8 mouse cellular contexts compared by ENCODE assay signal in genomic region chr2:125765029-125765428, GRCm38 (mm10). TPM values are rescaled to one million over a fixed set of nuclear protein-coding genes. Genes with fewer than 3 reads are reported as not detected.
A peak's percentile ranks its signal among the peaks of the same experiment; 100 is the strongest.
DNase-seq lines count a peak whose midpoint lies in the region; ATAC-seq and TF ChIP-seq lines count a peak whose summit lies in the region.
"Had no signal": no experiment of that assay in that cellular context is flagged by ENCODE, and none has a peak within 500 bp of the region (broad histone marks: within the 10 kb centered on the region; RNA-seq: fewer than 3 reads in every experiment).

No protein-coding gene starts in this region.

- H3K79me2 ChIP-seq in CH12.LX (replicated peaks; ENCODE audit: control insufficient read depth, extremely low read depth, insufficient read depth, poor library complexity, severe bottlenecking): no peaks in the 10 kb centered on the region

- TF ChIP-seq POLR2A in CH12.LX (IDR thresholded peaks at IDR 0.05; ENCODE audit: low read depth, low read length): no peak

- TF ChIP-seq CTCF in CH12.LX (conservative IDR thresholded peaks at IDR 0.05 in 1 of 2, IDR thresholded peaks at IDR 0.05 in 1 of 2; ENCODE audit: low read depth in 2 of 2, low read length in 2 of 2): peak in 1 of 2 experiments; percentile 61; a peak in 2 of 4 replicates

- no peak overlapping the region for H3K4me2 ChIP-seq in hindbrain, embryonic 11.5 days (replicated peaks; ENCODE audit: low read depth, low read length)
- H3K4me2 ChIP-seq in hindbrain, embryonic 12.5 days (replicated peaks): no peak overlapping the region
- H3K4me2 ChIP-seq in CH12.LX (ENCODE audit: insufficient read depth, low read depth, poor library complexity, severe bottlenecking): no peak overlapping the region
- no peak overlapping the region for H3K4me2 ChIP-seq in lung, embryonic 16.5 days (ENCODE audit: low read depth, low read length)
- H3K4me2 ChIP-seq: heart, embryonic 15.5 days had no signal

- ATAC-seq in hindbrain, embryonic 11.5 days (ENCODE audit: low FRiP score): no peak
- ATAC-seq in hindbrain, embryonic 12.5 days (ENCODE audit: low FRiP score): no peak
- ATAC-seq in lung, embryonic 16.5 days (ENCODE audit: low read depth): peak; percentile 49; the same call in 1 of the 2 replicates

- H3K4me3 ChIP-seq in hindbrain, embryonic 11.5 days (ENCODE audit: low read depth, low read length): no peak overlapping the region
- no peak overlapping the region for H3K4me3 ChIP-seq in hindbrain, embryonic 12.5 days
- H3K4me3 ChIP-seq in CH12.LX (replicated peaks in 1 of 3; ENCODE audit: low read depth in 2 of 3, low read length in 2 of 3, poor library complexity in 1 of 3): no peak overlapping the region
- no peak overlapping the region for H3K4me3 ChIP-seq in lung, embryonic 16.5 days (ENCODE audit: low read length)
- H3K4me3 ChIP-seq: heart, embryonic 15.5 days had no signal

- H3K4me1 ChIP-seq in hindbrain, embryonic 11.5 days (replicated peaks; ENCODE audit: control insufficient read depth, insufficient read depth, low read length): no peaks in the 10 kb centered on the region
- no peaks in the 10 kb centered on the region for H3K4me1 ChIP-seq in hindbrain, embryonic 12.5 days
- no peaks in the 10 kb centered on the region for H3K4me1 ChIP-seq in CH12.LX (ENCODE audit: control insufficient read depth in 1 of 2, insufficient read depth in 2 of 2)
- H3K4me1 ChIP-seq in lung, embryonic 16.5 days (replicated peaks; ENCODE audit: control insufficient read depth, insufficient read depth, low read length): no peaks in the 10 kb centered on the region
- H3K4me1 ChIP-seq: heart, embryonic 15.5 days had no signal

- dilution Hi-C loops in CH12.LX (cut with MboI; ENCODE audit: extremely low pct_ligation_motif_present, extremely low pct_unique_long_range_greater_than_20kb, low sequenced_read_pairs): no loop called here

- no peak overlapping the region for H3K27ac ChIP-seq in hindbrain, embryonic 11.5 days (ENCODE audit: low read depth, low read length)
- no peak overlapping the region for H3K27ac ChIP-seq in hindbrain, embryonic 12.5 days
- no peak overlapping the region for H3K27ac ChIP-seq in CH12.LX (ENCODE audit: insufficient read depth, low read depth)
- no peak overlapping the region for H3K27ac ChIP-seq in lung, embryonic 16.5 days (ENCODE audit: low read length)
- H3K27ac ChIP-seq: heart, embryonic 15.5 days had no signal

- no peak for TF ChIP-seq EP300 in CH12.LX (IDR thresholded peaks at IDR 0.05; ENCODE audit: low read length)

- no peak overlapping the region for H3K9ac ChIP-seq in hindbrain, embryonic 11.5 days (ENCODE audit: low read depth, low read length)
- H3K9ac ChIP-seq in hindbrain, embryonic 12.5 days: no peak overlapping the region
- H3K9ac ChIP-seq in CH12.LX (ENCODE audit: insufficient read depth, low read depth): no peak overlapping the region
- H3K9ac ChIP-seq in lung, embryonic 16.5 days (ENCODE audit: low read length): no peak overlapping the region
- H3K9ac ChIP-seq: heart, embryonic 15.5 days had no signal

- intact Hi-C loops in left cerebral cortex, postnatal 25 days (cut with DNase I): no loop called here

- 87% methylated on average over 3 of the region's 3 CpGs for WGBS in hindbrain, embryonic 11.5 days
- whole genome bisulfite sequencing in hindbrain, embryonic 12.5 days: 88% methylated on average over 3 of the region's 3 CpGs
- 74% methylated on average over 3 of the region's 3 CpGs for WGBS in lung, embryonic 16.5 days

- H3K27me3 ChIP-seq in hindbrain, embryonic 11.5 days (ENCODE audit: control insufficient read depth, insufficient read depth, low read length): no peaks in the 10 kb centered on the region
- no peaks in the 10 kb centered on the region for H3K27me3 ChIP-seq in hindbrain, embryonic 12.5 days
- H3K27me3 ChIP-seq in CH12.LX (replicated peaks): no peaks in the 10 kb centered on the region
- H3K27me3 ChIP-seq in lung, embryonic 16.5 days (ENCODE audit: control insufficient read depth, insufficient read depth, low read depth, low read length): no peaks in the 10 kb centered on the region
- H3K27me3 ChIP-seq: heart, embryonic 15.5 days had no signal

- TF ChIP-seq RAD21 in CH12.LX (IDR thresholded peaks at IDR 0.05; ENCODE audit: low read depth, low read length): peak; percentile 68

- no peaks in the 10 kb centered on the region for H3K36me3 ChIP-seq in hindbrain, embryonic 11.5 days (ENCODE audit: control insufficient read depth, insufficient read depth, low read length)
- H3K36me3 ChIP-seq in hindbrain, embryonic 12.5 days: peaks cover 77% of the 10 kb centered on the region
- H3K36me3 ChIP-seq in CH12.LX (replicated peaks in 1 of 2; ENCODE audit: control insufficient read depth in 1 of 2, insufficient read depth in 1 of 2, low read length in 1 of 2): peaks cover 50 to 78% of the 10 kb centered on the region in 2 experiments
- H3K36me3 ChIP-seq in lung, embryonic 16.5 days (ENCODE audit: control insufficient read depth, insufficient read depth, low read length): peaks cover 35% of the 10 kb centered on the region

- no peaks in the 10 kb centered on the region for H3K9me3 ChIP-seq in hindbrain, embryonic 11.5 days (ENCODE audit: control insufficient read depth, low read length)
- H3K9me3 ChIP-seq in hindbrain, embryonic 12.5 days (replicated peaks): no peaks in the 10 kb centered on the region
- no peaks in the 10 kb centered on the region for H3K9me3 ChIP-seq in CH12.LX (replicated peaks; ENCODE audit: low read length)
- no peaks in the 10 kb centered on the region for H3K9me3 ChIP-seq in lung, embryonic 16.5 days (ENCODE audit: control insufficient read depth, low read length)
- H3K9me3 ChIP-seq: heart, embryonic 15.5 days had no signal

- in situ Hi-C loops in CH12.LX (cut with MboI; ENCODE audit: low pct_ligation_motif_present, low pct_unique_long_range_greater_than_20kb, low sequenced_read_pairs): no loop called here

- DNase-seq in hindbrain, embryonic 11.5 days (ENCODE audit: low spot score): peak; percentile 9
- peak; percentile 50 for DNase-seq in 416B (ENCODE audit: low read depth)
- peak; percentile 17 for DNase-seq in CH12.LX (ENCODE audit: extremely low read depth)
- no peak for DNase-seq in B cell, adult 2 months
- DNase-seq in left cerebral cortex, postnatal 25 days (ENCODE audit: low spot score in 2 of 2): no peak

TF ChIP-seq in CH12.LX, 34 proteins besides CTCF, POLR2A, EP300 and RAD21:
- TF ChIP-seq MYC (IDR thresholded peaks at IDR 0.05; ENCODE audit: low read depth, low read length) (no peak), PAX5 (IDR thresholded peaks at IDR 0.05; ENCODE audit: low read length) (no peak), MEF2A (IDR thresholded peaks at IDR 0.05; ENCODE audit: borderline replicate concordance, low read depth, low read length) (no peak), SMC3 (IDR thresholded peaks at IDR 0.05; ENCODE audit: low read depth, low read length) (peak; percentile 56), ETS1 (conservative IDR thresholded peaks at IDR 0.05; ENCODE audit: low read depth, low read length) (no peak), MXI1 (IDR thresholded peaks at IDR 0.05; ENCODE audit: low read depth, low read length) (no peak), MAFK (IDR thresholded peaks at IDR 0.05; ENCODE audit: insufficient replicate concordance, low read length) (no peak)

RNA-seq across cellular contexts. Expression of gene Secisbp2l, which starts 17.6 kb away (rescaled TPM):
- polyA plus RNA-seq in hindbrain, embryonic 11.5 days (2014; fragmentation: Nextera tagmentation; extraction: Ambion mirVana): 29.2 and 32.4 TPM in 2 replicates
- 32.3 and 33.5 TPM in 2 replicates for polyA plus RNA-seq in hindbrain, embryonic 12.5 days (2016; fragmentation: Nextera tagmentation; extraction: Ambion mirVana)
- total RNA-seq in CH12.LX (2012; rRNA removed): 8.3 and 8.9 TPM in 2 replicates
- total RNA-seq in CH12.LX (2014; rRNA removed): 8.2 and 8.7 TPM in 2 replicates
- 11.1 and 15.1 TPM in 2 replicates for polyA plus RNA-seq in CH12.LX (2012; ENCODE audit: insufficient read length, low read depth)
- 20.6 TPM in 2 replicates for polyA plus RNA-seq in lung, embryonic 16.5 days (2015; fragmentation: Nextera tagmentation; extraction: Ambion mirVana)
- 100 to 1,000 TPM; 112 to 115 TPM for total RNA-seq in left cerebral cortex, postnatal 25 days (2021)

RNA-seq across cellular contexts. Expression of gene Shc4, which starts 41.1 kb away (rescaled TPM):
- 1.8 and 2.6 TPM in 2 replicates for polyA plus RNA-seq in hindbrain, embryonic 11.5 days (2014; fragmentation: Nextera tagmentation; extraction: Ambion mirVana)
- polyA plus RNA-seq in hindbrain, embryonic 12.5 days (2016; fragmentation: Nextera tagmentation; extraction: Ambion mirVana): 3.2 and 3.3 TPM in 2 replicates
- total RNA-seq in CH12.LX (2012; rRNA removed): 0.97 and 1.1 TPM in 2 replicates
- total RNA-seq in CH12.LX (2014; rRNA removed): 0.21 and 0.23 TPM in 2 replicates
- polyA plus RNA-seq in CH12.LX (2012; ENCODE audit: insufficient read length, low read depth): 0.10 and 0.37 TPM in 2 replicates
- polyA plus RNA-seq in lung, embryonic 16.5 days (2015; fragmentation: Nextera tagmentation; extraction: Ambion mirVana): 1.2 TPM in 2 replicates
- 1 to 10 TPM; 5.0 TPM for total RNA-seq in left cerebral cortex, postnatal 25 days (2021)

Comparison
In these comparisons a context has a peak if more than half of its experiments do, and no peak if none do; other contexts are left out.
1. DNase-seq: peak in hindbrain, embryonic 11.5 days (single experiment), 416B (single experiment) and CH12.LX (single experiment); none in B cell, adult 2 months (0 of 2) and left cerebral cortex, postnatal 25 days (0 of 2).